Mouse (Mus musculus): ENCODE results near the gene Smad3. TPM values are rescaled to one million over a fixed set of nuclear protein-coding genes. Genes with fewer than 3 reads are reported as not detected.
A peak's percentile ranks its signal among the peaks of the same experiment; 100 is the strongest.

Gene Smad3
- total and polyA plus RNA-seq, 2 experiments from 2014 or later = 5.5 to 16.0 TPM

GRCm38 (mm10) chr9:63684277-63684676 lies 73.5 kb downstream of the Smad3 start:
- Histone ChIP-seq H3K4me2 (ENCODE audit: low read depth) (no peak overlapping the region), H3K4me3 (ENCODE audit: low read depth, low read length) (no peak overlapping the region), H3K9me3 (ENCODE audit: low read length) (no peaks in the 10 kb centered on the region), H3K4me1 (ENCODE audit: insufficient read depth) (no peaks in the 10 kb centered on the region), H3K36me3 (ENCODE audit: insufficient read depth) (no peaks in the 10 kb centered on the region), H3K27ac (ENCODE audit: low read depth, low read length) (no peak overlapping the region), H3K9ac (no peak overlapping the region), H3K27me3 (ENCODE audit: insufficient read depth, low read length) (no peaks in the 10 kb centered on the region)
- no peak for TF ChIP-seq CTCF (IDR thresholded peaks at IDR 0.05; ENCODE audit: low read depth)
- DNase-seq (no peak), ATAC-seq (no peak)
- 88% methylated on average over 6 of the region's 6 CpGs for WGBS

GRCm38 (mm10) chr9:63682943-63683342 lies 74.9 kb downstream of the Smad3 start:
- H3K36me3 ChIP-seq (ENCODE audit: insufficient read depth) = no peaks in the 10 kb centered on the region
- DNase-seq = no peak
- no peak overlapping the region for H3K9ac ChIP-seq
- no peak overlapping the region for H3K27ac ChIP-seq (ENCODE audit: low read depth, low read length)
- no peak overlapping the region for H3K4me3 ChIP-seq (ENCODE audit: low read depth, low read length)
- H3K27me3 ChIP-seq (ENCODE audit: insufficient read depth, low read length) = no peaks in the 10 kb centered on the region
- ATAC-seq = no peak
- no peak for TF ChIP-seq CTCF (IDR thresholded peaks at IDR 0.05; ENCODE audit: low read depth)
- no peaks in the 10 kb centered on the region for H3K4me1 ChIP-seq (ENCODE audit: insufficient read depth)
- 86% methylated on average over 2 of the region's 2 CpGs for WGBS
- H3K4me2 ChIP-seq (ENCODE audit: low read depth) = no peak overlapping the region
- no peaks in the 10 kb centered on the region for H3K9me3 ChIP-seq (ENCODE audit: low read length)

- WGBS = 77% methylated on average over 9 of the region's 9 CpGs
- no peak overlapping the region for H3K4me2 ChIP-seq (ENCODE audit: low read depth)
- H3K4me1 ChIP-seq (ENCODE audit: insufficient read depth) = no peaks in the 10 kb centered on the region
- TF ChIP-seq CTCF (IDR thresholded peaks at IDR 0.05; ENCODE audit: low read depth) = no peak
- H3K27me3 ChIP-seq (ENCODE audit: insufficient read depth, low read length) = no peaks in the 10 kb centered on the region
- no peak overlapping the region for H3K9ac ChIP-seq
- no peaks in the 10 kb centered on the region for H3K9me3 ChIP-seq (ENCODE audit: low read length)
- DNase-seq (no peak), ATAC-seq (peak; percentile 42; the same call in 1 of the 2 replicates)
- no peak overlapping the region for H3K27ac ChIP-seq (ENCODE audit: low read depth, low read length)
- H3K4me3 ChIP-seq (ENCODE audit: low read depth, low read length) = no peak overlapping the region
- no peaks in the 10 kb centered on the region for H3K36me3 ChIP-seq (ENCODE audit: insufficient read depth)
Observed at GRCm38 (mm10) chr9:63682301-63682700, 75.5 kb downstream of the Smad3 start.

- H3K36me3 ChIP-seq (ENCODE audit: insufficient read depth) = no peaks in the 10 kb centered on the region
- no peaks in the 10 kb centered on the region for H3K27me3 ChIP-seq (ENCODE audit: insufficient read depth, low read length)
- DNase-seq (no peak), ATAC-seq (no peak)
- TF ChIP-seq CTCF (IDR thresholded peaks at IDR 0.05; ENCODE audit: low read depth) = no peak
- H3K27ac ChIP-seq (ENCODE audit: low read depth, low read length) = no peak overlapping the region
- no peak overlapping the region for H3K9ac ChIP-seq
- no peaks in the 10 kb centered on the region for H3K9me3 ChIP-seq (ENCODE audit: low read length)
- no peak overlapping the region for H3K4me3 ChIP-seq (ENCODE audit: low read depth, low read length)
- H3K4me1 ChIP-seq (ENCODE audit: insufficient read depth) = no peaks in the 10 kb centered on the region
- WGBS = 94% methylated on average over 1 of the region's 1 CpGs
- no peak overlapping the region for H3K4me2 ChIP-seq (ENCODE audit: low read depth)
Observed at GRCm38 (mm10) chr9:63678076-63678475, 79.7 kb downstream of the Smad3 start.

- Histone ChIP-seq H3K36me3 (ENCODE audit: insufficient read depth) (no peaks in the 10 kb centered on the region), H3K4me2 (ENCODE audit: low read depth) (no peak overlapping the region), H3K27ac (ENCODE audit: low read depth, low read length) (no peak overlapping the region), H3K4me1 (ENCODE audit: insufficient read depth) (no peaks in the 10 kb centered on the region), H3K9ac (no peak overlapping the region), H3K9me3 (ENCODE audit: low read length) (no peaks in the 10 kb centered on the region), H3K27me3 (ENCODE audit: insufficient read depth, low read length) (no peaks in the 10 kb centered on the region), H3K4me3 (ENCODE audit: low read depth, low read length) (no peak overlapping the region)
- ATAC-seq (no peak), DNase-seq (no peak)
- WGBS = 66% methylated on average over 3 of the region's 3 CpGs
- TF ChIP-seq CTCF (IDR thresholded peaks at IDR 0.05; ENCODE audit: low read depth) = no peak
Observed at GRCm38 (mm10) chr9:63677621-63678020, 80.2 kb downstream of the Smad3 start.

- no peak overlapping the region for H3K27ac ChIP-seq (ENCODE audit: low read depth, low read length)
Observed at GRCm38 (mm10) chr9:63674613-63675012, 83.2 kb downstream of the Smad3 start.

GRCm38 (mm10) chr9:63673494-63673805 lies 84.3 kb downstream of the Smad3 start:
- H3K4me3 ChIP-seq (ENCODE audit: low read depth, low read length) = no peak overlapping the region
- no peaks in the 10 kb centered on the region for H3K9me3 ChIP-seq (ENCODE audit: low read length)
- H3K27ac ChIP-seq (ENCODE audit: low read depth, low read length) = no peak overlapping the region
- no peaks in the 10 kb centered on the region; the same call in 1 of the 2 replicates for H3K27me3 ChIP-seq (ENCODE audit: insufficient read depth, low read length)
- no peak for TF ChIP-seq CTCF (IDR thresholded peaks at IDR 0.05; ENCODE audit: low read depth)
- H3K4me2 ChIP-seq (ENCODE audit: low read depth) = no peak overlapping the region
- H3K9ac ChIP-seq = no peak overlapping the region
- H3K36me3 ChIP-seq (ENCODE audit: insufficient read depth) = no peaks in the 10 kb centered on the region
- no peaks in the 10 kb centered on the region for H3K4me1 ChIP-seq (ENCODE audit: insufficient read depth)
- 88% methylated on average over 3 of the region's 3 CpGs for WGBS
- DNase-seq (no peak), ATAC-seq (no peak)

More at GRCm38 (mm10) chr9:63674613-63675012, 83.2 kb downstream of the Smad3 start:
- no peaks in the 10 kb centered on the region for H3K36me3 ChIP-seq (ENCODE audit: insufficient read depth)
- H3K4me3 ChIP-seq (ENCODE audit: low read depth, low read length) = no peak overlapping the region
- no peaks in the 10 kb centered on the region for H3K4me1 ChIP-seq (ENCODE audit: insufficient read depth)
- no peak overlapping the region for H3K9ac ChIP-seq
- no peak for TF ChIP-seq CTCF (IDR thresholded peaks at IDR 0.05; ENCODE audit: low read depth)
- no peak overlapping the region for H3K4me2 ChIP-seq (ENCODE audit: low read depth)
- no peaks in the 10 kb centered on the region; the same call in 1 of the 2 replicates for H3K27me3 ChIP-seq (ENCODE audit: insufficient read depth, low read length)
- ATAC-seq (no peak), DNase-seq (no peak)
- H3K9me3 ChIP-seq (ENCODE audit: low read length) = no peaks in the 10 kb centered on the region
- 92% methylated on average over 10 of the region's 10 CpGs for WGBS
